Mouse (Mus musculus) cerebellum, adult 8-10 months (tissue): ENCODE data around the gene Tmem163.

ENCODE experiments used
- DNase-seq: peaks from one replicate; pipeline ENCODE4 v3.0.0; 2022

Gene Tmem163

GRCm38 (mm10) chr1:127642976-127643769 is 36.2 kb downstream of the Tmem163 start:
- DNase-seq = peak; percentile 61

- no peak for DNase-seq
Observed at GRCm38 (mm10) chr1:127637917-127638316, 41.4 kb downstream of the Tmem163 start.

GRCm38 (mm10) chr1:127627151-127627550 is 52.2 kb downstream of the Tmem163 start:
- no peak for DNase-seq

- DNase-seq = no peak
Observed at GRCm38 (mm10) chr1:127625577-127626362, 53.6 kb downstream of the Tmem163 start.

GRCm38 (mm10) chr1:127622349-127622748 is 57.0 kb downstream of the Tmem163 start:
- no peak for DNase-seq

GRCm38 (mm10) chr1:127619036-127619435 is 60.3 kb downstream of the Tmem163 start:
- peak; percentile 60 for DNase-seq

- no peak for DNase-seq
Observed at GRCm38 (mm10) chr1:127610378-127610777, 69.0 kb downstream of the Tmem163 start.

GRCm38 (mm10) chr1:127609814-127610213 is 69.5 kb downstream of the Tmem163 start:
- DNase-seq = no peak

- no peak for DNase-seq
Observed at GRCm38 (mm10) chr1:127608326-127608725, 71.0 kb downstream of the Tmem163 start.

GRCm38 (mm10) chr1:127603697-127604631 is 75.4 kb downstream of the Tmem163 start:
- no peak for DNase-seq

GRCm38 (mm10) chr1:127596143-127596542 is 83.2 kb downstream of the Tmem163 start:
- no peak for DNase-seq

GRCm38 (mm10) chr1:127595735-127596134 is 83.6 kb downstream of the Tmem163 start:
- no peak for DNase-seq

GRCm38 (mm10) chr1:127589542-127589941 is 89.8 kb downstream of the Tmem163 start:
- peak; percentile 50 for DNase-seq

GRCm38 (mm10) chr1:127587071-127587470 is 92.3 kb downstream of the Tmem163 start:
- DNase-seq = no peak

GRCm38 (mm10) chr1:127586156-127586555 is 93.2 kb downstream of the Tmem163 start:
- no peak for DNase-seq

GRCm38 (mm10) chr1:127577981-127578380 is 101.4 kb downstream of the Tmem163 start:
- DNase-seq = no peak

GRCm38 (mm10) chr1:127577083-127577482 is 102.3 kb downstream of the Tmem163 start:
- DNase-seq = no peak

GRCm38 (mm10) chr1:127576563-127576962 is 102.8 kb downstream of the Tmem163 start:
- DNase-seq = no peak

- no peak for DNase-seq
Observed at GRCm38 (mm10) chr1:127576143-127576542, 103.2 kb downstream of the Tmem163 start.

- no peak for DNase-seq
Observed at GRCm38 (mm10) chr1:127575692-127576091, 103.7 kb downstream of the Tmem163 start.

GRCm38 (mm10) chr1:127573186-127573585 is 106.2 kb downstream of the Tmem163 start:
- no peak for DNase-seq

- DNase-seq = no peak
Observed at GRCm38 (mm10) chr1:127568641-127569040, 110.7 kb downstream of the Tmem163 start.

- no peak for DNase-seq
Observed at GRCm38 (mm10) chr1:127556486-127556845, 122.9 kb downstream of the Tmem163 start.
